Mouse (Mus musculus) kidney, postnatal 4 days (tissue): ENCODE results near the gene Tubb3.

Source experiments
- DNase-seq, 2 experiments: peaks; one replicate each; pipeline ENCODE4 v3.0.0; 2021; ENCODE audit warnings: mixed read lengths in 2 of 2

Gene Tubb3

GRCm38 (mm10) chr8:123411246-123411645, at the start of gene Tubb3:
Gene Tubb3, plus strand, starts transcription at chr8:123411424.
- DNase-seq = peak; percentile 55 to 64

DNA sequence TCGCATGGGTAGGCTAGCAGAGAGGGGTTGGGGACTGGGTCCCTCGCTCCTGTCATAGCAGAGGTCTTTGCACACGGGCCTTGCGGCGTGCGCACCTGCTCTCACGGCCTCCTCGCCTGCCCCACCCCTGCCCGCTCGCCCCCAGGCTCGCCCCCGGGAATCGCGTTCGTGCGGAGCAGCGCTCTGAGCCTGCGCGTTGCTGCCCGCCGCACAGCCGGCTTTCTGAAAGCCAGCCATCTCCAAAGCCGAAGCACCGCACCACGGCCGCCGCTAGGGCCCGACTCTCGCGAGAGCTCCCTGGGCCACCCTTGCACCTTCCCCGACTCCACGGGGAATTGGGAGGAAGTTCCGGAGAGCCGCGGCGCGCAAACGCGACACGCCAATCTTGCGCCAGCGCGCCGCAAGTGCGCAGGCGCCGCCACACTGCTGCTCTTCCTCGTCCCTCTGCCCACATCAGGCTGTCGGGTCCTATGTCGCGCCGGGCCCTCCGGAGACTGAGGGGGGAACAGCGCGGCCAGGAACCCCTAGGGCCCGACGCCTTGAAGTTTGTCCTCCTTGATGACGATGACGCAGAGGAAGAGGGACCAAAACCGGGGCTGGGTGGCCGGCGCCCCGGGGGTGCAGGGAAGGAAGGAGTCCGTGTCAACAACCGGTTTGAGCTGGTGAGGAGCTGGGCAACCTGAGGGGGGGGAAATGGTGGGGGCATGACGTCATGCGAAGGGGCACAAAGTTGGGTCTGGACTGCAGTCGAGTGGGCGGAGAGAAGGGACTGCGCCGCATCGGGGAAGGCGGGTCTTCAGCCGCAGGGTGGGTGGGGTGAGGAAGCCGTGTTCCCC, 37.6 kb upstream of the Tubb3 start, which contains the start of gene Tcf25:
Gene Tcf25, plus strand, starts transcription at position 351 of the 836 bp plus-strand sequence.
- peak; percentile 97 to 98 for DNase-seq

DNA sequence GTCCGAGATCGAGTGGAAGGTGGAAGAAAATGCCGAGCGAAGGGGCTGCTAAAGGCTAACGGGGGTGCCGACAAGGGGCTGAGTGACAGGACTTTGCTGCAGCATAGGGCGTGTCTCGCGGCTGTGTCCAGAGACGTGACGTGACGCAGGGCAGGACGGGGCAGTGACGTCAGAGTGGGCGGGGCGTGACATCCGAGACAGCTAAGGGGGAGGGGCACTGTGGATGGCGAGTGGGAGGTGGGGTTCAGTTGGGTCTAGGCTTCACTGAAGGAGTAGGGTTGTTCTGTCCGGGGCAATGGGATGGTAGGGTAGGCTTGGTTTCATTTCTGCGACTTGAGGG, 37.0 kb upstream of the Tubb3 start:
- peak; percentile 99 for DNase-seq

GRCm38 (mm10) chr8:123375701-123376100, 35.5 kb upstream of the Tubb3 start:
- no peak for DNase-seq

- DNase-seq = no peak
These were observed 35.1 kb upstream of the Tubb3 start for GRCm38 (mm10) chr8:123376106-123376505.

DNA sequence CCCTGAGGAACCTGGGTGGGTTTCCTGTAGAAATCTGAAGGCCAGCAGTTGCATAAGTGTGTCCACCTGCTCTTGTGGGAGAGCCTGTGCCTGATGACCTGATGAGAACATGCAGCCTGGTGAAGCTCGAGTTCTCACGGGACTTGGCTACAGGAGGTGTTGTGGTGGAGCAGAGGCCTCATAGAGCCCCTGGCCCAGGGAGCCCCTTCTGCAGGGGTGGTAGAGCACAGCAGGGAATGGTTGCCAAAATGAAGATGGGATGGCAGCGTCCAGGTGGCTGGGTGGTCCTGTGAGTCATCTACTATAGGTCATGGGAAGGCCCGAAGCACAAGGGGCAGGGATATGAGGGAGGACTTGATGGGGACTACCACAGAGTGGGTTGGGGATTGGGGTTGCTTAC, 29.5 kb upstream of the Tubb3 start:
- no peak for DNase-seq

- DNase-seq = no peak
These were observed 28.7 kb upstream of the Tubb3 start for GRCm38 (mm10) chr8:123382516-123382915.

- DNase-seq = peak; percentile 59 to 62
These were observed 26.2 kb upstream of the Tubb3 start for GRCm38 (mm10) chr8:123384883-123385540.

DNA sequence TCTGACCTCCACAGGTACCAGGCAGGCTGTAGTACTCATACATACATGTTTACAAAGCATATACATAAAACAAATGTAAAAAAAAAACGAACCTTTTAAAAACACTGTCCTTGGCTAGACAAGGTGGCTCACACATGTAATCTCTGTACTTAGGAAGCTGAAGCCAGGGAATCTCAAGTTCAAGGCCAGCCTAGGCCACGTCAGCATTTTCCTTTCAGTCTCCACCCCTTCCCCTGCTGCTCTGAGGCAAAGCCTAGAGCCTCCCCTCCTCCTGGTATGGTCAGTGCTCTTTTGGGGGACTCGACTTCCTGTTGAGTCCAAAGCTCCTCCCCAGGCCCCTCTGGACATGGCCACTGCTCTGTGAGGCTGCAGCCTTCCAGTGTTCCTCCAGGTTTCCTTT, 24.2 kb upstream of the Tubb3 start:
- DNase-seq = no peak

- DNase-seq = no peak
These were observed 23.4 kb upstream of the Tubb3 start for GRCm38 (mm10) chr8:123387801-123388200.

GRCm38 (mm10) chr8:123389026-123389425, 22.2 kb upstream of the Tubb3 start:
- DNase-seq = no peak

DNA sequence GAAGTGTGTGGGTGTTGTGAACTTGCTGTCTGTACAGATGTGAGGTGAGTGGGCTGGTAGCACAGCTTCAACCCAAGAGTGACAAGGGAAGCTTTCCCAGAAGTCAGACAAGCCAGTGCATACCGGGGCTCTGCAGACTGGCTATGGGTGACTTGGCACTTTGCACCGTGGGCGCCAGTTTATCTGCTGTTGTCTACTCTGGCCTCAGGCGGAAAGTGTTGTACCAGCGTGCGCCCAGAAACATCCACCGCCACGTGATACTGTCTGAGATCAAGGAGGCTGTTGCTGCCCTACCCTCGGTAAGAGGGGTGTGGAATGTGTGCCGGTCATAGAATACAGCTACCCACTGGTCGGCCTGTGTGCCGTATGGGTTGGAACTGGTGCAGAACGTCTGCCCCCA, 12.9 kb upstream of the Tubb3 start:
- DNase-seq = no peak

DNA sequence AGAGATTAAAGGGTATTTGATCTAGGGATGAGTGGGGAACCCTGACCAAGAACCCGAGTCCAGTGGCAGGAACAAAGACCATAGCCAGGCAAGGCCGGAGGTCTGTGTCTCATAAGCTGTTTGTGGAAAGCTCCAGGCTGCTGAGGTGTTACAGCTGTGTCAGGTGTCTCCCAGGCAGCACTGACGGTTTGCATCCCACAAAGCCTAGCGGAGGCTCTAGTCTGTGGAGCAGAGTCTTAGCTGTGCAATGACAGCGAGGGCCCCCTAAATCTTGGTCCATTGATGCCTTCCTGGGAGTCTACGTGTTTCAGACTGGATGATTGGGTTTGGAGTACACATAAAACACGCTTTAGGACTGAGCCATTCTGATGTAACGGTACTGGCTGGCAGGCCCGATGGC, 9.3 kb upstream of the Tubb3 start:
- no peak for DNase-seq

- peak; percentile 30 to 49 for DNase-seq
These were observed 8.4 kb upstream of the Tubb3 start for GRCm38 (mm10) chr8:123402730-123403326.

DNA sequence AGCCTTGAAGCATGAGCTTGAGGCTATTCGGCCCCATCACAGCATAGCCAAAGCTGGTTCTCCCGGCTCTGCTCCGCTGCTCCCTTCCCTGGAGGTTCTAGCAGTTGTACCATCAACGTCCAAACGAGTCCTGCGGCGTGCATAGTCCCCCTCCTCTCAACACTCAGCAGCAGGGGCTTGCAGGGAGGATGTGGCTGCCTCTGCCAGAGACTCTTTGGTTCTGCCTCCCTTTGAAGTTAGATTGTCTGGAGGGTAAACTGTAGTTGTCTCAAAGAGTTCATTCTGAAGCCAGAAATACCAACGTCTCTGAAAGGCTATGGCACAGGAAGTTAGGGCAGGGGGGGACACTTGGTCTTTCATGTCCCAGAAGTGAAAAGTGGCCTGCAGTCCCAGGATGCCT, 6.7 kb upstream of the Tubb3 start:
- DNase-seq = peak in 1 of 2 experiments; percentile 29

- peak; percentile 71 to 80 for DNase-seq
These were observed 4.4 kb upstream of the Tubb3 start, which contains the start of gene Mc1r for GRCm38 (mm10) chr8:123406786-123407185. Gene Mc1r, plus strand, starts transcription at chr8:123407107.

DNA sequence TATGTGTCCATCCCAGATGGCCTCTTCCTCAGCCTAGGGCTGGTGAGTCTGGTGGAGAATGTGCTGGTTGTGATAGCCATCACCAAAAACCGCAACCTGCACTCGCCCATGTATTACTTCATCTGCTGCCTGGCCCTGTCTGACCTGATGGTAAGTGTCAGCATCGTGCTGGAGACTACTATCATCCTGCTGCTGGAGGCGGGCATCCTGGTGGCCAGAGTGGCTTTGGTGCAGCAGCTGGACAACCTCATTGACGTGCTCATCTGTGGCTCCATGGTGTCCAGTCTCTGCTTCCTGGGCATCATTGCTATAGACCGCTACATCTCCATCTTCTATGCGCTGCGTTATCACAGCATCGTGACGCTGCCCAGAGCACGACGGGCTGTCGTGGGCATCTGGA, 3.6 kb upstream of the Tubb3 start:
- DNase-seq = no peak

DNA sequence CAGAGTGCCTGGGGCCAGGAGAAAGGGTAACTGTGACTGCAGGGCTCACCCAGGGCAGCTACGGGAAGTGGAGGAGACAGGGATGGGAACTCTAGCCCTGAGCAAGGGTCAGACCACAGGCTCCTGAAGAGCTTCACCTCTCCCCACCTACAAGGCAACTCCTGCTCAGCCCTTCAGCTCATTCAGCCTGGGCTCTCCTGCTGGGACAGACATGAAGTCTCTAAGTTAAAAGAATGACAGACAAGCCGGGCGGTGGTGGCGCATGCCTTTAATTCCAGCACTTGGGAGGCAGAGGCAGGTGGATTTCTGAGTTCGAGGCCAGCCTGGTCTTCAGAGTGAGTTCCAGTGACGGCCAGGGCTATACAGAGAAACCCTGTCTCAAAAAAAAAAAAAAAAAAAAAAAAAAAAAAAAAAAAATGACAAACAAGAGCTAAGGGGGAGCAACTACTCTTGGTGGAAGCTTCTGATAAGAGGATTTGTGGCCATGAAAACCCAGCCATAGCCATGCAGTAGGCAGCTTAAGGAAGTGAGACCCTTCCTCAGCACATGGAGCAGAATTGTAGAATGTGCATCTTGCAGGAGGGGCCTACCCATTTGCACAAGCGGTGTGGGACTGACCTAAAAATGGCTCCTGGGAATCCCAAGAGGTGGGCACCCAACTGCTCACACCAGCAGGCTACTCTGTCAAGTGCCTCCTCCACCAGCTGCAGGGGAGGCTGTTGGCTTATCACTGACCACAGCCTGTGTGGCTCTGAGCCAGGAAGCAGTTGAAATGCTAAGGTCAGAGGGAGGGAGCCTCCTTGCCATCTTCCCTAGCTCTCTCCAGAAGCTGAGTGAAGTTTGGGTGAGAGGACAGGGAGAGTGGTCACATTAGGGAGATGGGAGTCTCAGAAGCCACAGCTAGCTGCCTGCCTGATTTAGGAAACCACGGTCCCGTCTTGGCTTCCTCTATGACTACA, 2.4 kb upstream of the Tubb3 start:
- DNase-seq = no peak

GRCm38 (mm10) chr8:123410049-123410587, 1.1 kb upstream of the Tubb3 start:
- peak; percentile 24 to 33 for DNase-seq

- DNase-seq = no peak
These were observed 436 bp upstream of the Tubb3 start for GRCm38 (mm10) chr8:123410788-123411187.

DNA sequence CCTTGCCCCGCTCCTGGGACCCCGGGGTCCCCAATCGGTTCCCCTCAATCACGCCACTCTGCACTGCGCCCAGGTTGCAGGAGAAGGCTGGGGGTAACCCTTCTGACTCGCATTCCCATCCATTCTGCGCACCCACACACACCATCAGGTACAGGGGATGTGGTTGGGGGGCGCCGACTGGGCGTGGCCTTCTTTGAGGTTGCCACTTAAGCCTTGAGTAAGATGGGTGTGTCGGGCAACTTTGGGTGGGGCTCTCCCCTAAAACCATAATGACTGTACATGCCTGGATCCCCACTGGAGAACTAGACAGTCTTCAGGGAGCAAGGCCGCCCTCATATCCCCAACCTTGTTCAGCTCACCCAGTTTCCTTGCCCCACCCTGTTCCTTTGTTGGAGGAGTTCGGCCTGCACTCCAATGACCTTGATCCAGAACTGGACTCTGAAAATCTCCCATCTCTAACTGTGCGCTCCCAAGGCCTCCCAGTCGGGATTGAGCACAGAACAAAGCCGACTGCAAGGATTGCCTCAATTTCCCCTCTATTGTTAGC, 630 bp downstream of the Tubb3 start:
- DNase-seq = no peak
